Mouse (Mus musculus) G1E (cell line): Measurements from ENCODE around the gene Acat3.

Experiments used
- CTCF ChIP-seq: IDR thresholded peaks from 2 replicates; pipeline ENCODE4 v1.5.1; 2012; ENCODE audit warnings: low read depth, low read length, inconsistent platforms, mixed read lengths
- GATA1 ChIP-seq: IDR thresholded peaks from 2 replicates; pipeline ENCODE4 v1.6.1; 2012; ENCODE audit warnings: borderline replicate concordance, low read length, inconsistent platforms, mixed read lengths
- POLR2AphosphoS5 ChIP-seq: IDR thresholded peaks from 2 replicates; pipeline ENCODE4 v1.6.1; 2012; ENCODE audit warnings: low read depth, low read length, inconsistent platforms; ENCODE audit not compliant: insufficient replicate concordance
- TAL1 ChIP-seq: conservative IDR thresholded peaks from 2 replicates; pipeline ENCODE4 v1.6.1; 2012; ENCODE audit warnings: low read depth, low read length, inconsistent platforms, mixed read lengths

GRCm38 (mm10) chr17:12886620-12887019 lies 53.8 kb downstream of the Acat3 start:
- no peak for TF ChIP-seq TAL1
- TF ChIP-seq CTCF = no peak
- no peak for TF ChIP-seq POLR2AphosphoS5
- TF ChIP-seq GATA1 = no peak
